Mouse (Mus musculus): ENCODE results near the gene Baiap2l2.
"Not testable (repeated sequence)": the region's sequence is repeated elsewhere in the genome, so short reads cannot be mapped to it uniquely, and the experiment has no call there.

Baiap2l2 gene

DNA sequence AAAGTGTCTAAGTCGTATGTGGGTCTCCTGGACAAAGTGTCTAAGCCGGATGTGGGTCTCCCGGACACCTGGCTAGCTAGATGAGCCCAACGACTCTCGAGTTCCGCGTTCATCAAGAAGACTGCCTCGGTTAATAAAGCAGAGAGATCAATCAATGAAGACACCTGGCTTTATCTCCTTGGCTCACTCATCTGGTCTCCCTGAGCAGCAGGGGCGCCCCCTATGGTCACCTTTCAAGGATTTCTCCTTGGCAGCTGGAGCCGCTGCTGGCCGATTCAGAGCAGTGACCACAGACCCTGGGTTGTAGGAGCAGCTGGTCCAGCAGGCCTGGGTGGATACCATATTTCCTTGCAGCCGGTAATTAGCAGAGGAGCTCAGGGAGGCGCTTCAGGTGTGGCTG, 23.0 kb downstream of the Baiap2l2 start:
- no peak for DNase-seq (ENCODE audit: extremely low read depth, low read depth, low spot score)

DNA sequence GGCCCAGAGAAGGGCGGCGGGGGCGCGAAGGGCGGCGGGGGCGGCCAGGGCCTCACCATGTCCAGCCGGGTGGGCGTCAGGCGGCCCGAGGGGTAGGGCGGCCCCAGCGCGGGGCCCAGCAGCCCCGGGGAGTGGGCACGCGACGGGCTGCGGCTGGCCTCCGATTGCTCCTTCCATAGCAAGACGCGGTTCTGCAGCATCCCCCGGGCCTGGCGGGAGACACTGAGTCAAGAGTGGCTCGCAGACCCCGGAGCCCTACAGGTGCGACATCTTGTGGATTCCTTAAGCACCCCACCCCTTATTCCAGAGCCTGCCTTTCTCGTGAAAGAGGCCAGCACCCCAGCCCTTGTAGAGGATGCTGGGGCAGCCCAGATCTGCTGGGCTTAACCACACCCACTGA, 23.6 kb downstream of the Baiap2l2 start:
- DNase-seq (ENCODE audit: extremely low read depth, low read depth, low spot score): no peak

DNA sequence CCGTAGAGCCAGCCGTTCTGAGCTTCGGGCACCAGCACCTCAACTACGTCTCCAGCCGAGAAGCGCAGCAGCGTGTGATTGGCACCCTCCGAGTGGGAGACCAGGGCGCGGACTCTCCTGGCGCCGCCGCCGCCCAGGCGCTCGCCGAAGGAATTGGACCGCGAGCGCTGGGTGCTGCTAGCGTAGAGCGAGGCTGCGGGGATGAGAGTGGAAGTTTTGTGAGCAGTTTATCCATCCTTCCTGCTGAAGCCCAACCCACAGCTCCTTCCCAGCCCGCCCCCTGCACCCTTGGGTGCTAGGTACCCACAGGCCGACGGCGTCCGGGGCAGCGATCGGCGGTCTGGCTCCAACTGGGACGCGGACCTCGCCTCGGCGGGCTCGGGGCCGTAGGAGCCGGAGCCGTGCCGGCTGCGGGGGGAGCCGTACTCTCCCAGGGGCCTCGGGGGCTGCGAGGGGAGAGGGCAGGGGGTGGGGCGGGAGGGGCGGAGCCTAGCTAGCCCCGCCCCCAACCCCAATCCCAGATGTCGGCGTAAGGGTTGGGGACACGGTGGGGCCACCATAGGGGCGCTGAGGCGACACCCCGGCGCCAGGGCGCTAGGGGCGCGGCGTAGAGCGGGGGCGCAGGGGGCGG, 24.1 kb downstream of the Baiap2l2 start:
- no peak for DNase-seq (ENCODE audit: extremely low read depth, low read depth, low spot score)

DNA sequence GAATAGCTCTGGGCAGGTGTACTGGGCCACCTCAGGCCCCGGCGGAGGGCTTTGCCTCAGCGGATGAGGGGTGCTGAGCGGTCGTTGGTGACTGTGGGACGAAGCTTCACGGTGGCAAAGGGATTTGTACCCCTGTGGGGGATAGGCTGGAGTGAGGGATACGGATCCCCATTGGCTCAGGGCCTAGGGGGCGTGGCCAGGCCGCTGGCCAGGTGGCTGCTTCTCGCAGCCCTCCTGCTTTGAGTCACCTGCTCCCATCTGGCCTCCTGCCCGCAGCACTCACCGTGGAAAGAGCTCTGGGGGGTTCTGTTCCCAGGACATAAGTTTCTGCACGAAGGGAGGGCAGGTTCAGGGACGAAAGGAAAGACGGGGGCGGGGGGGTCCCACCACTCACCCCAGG, 26.8 kb downstream of the Baiap2l2 start:
- no peak for DNase-seq (ENCODE audit: extremely low read depth, low read depth, low spot score)

DNA sequence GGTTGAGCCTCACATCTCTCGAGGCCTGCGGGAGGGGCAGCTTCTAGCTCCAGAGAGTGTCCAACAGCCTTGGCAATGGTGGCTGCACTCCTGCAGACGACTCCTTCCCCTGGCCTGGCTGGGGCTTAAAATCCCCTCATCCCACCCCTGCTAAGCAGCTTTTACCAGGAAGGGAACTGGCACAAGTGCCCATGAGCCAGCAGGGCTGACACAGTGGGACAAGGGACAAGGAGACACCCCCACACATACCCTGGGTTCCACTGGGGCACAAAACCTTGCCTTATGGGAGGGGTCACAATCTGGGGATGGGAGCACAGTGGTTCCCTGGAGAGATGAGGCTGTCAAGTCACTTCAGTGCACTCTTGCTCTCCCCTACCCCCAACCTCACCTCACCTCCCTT, 30.7 kb downstream of the Baiap2l2 start, which contains the start of gene Slc16a8:
Slc16a8 (minus strand) TSS at position 101 of the 400 bp plus-strand sequence.
- DNase-seq (ENCODE audit: extremely low read depth, low read depth, low spot score): no peak

GRCm38 (mm10) chr15:79252580-79252979, 32.8 kb downstream of the Baiap2l2 start:
- no peak for DNase-seq (ENCODE audit: extremely low read depth, low read depth, low spot score)

DNA sequence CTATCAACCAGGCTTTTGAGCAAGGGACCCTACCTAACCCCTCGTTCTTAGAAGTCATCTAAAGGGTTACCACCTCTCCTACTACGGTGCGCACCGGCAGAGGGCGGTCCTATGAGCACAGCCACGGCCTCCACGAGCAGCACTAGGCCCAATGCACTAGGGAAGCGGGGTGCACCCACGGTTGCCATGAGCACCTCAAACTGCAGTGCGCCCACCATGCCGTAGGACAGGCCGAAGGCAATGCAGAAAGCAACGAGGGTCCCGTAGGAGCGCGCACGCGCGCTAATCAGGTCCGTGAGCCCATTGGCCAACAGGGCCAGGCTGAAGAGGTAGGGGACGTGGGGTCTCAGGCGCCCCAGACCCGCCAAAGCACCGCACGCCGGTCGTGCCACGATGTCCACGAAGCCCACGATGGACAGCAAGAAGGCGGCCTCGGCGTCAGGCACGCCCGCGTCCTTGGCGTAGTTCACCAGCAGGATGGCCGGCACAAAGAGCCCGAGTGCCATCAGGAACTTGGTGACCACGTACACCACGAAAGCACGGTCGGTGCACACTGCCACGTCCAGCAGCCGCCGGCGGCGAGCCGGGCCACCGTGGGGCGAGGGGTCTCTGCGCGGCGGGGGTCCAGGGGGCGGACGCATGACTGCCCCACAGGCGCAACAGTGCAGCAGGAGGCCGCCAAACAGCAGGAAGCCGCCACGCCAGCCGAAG, 33.4 kb downstream of the Baiap2l2 start:
- no peak for DNase-seq (ENCODE audit: extremely low read depth, low read depth, low spot score)

DNA sequence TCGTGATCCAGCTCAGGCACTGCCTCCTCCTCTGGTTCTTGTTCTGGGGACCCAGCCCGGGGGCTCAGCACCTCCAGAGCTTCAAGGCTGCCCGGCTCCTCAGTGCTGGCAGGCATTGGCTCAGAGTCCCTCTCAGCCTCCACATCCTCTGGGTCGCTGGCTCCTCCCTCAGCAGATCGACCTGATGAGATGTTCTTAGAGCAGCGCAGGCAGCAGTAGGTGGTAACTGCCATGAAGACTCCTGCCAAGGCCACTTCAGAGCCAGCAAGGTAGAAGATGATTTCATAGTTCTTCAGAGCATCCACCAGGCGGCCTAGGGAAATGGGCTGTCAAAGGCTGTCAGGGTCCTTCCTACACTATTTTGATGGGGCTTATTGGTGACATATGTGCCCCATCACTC, 34.2 kb downstream of the Baiap2l2 start:
- no peak for DNase-seq (ENCODE audit: extremely low read depth, low read depth, low spot score)

DNA sequence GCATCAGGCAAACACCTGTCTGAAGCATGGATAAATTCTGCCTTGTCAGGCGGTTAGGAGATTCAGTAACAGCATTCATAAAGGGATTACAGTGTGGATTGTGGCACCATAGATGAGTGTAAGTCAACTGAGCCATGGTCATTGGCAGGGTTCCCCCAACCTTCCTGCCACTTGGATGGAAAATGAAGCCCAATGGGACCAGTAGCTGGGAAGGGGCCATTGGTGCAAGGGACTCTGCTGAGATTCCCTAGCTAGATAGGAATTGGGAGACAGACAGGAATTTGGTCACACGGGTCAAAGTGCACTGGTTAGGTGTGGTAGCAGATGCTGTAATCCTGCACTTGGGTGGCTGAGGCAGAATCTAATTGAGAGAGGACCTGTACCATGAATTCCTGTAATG, 35.1 kb downstream of the Baiap2l2 start:
- DNase-seq (ENCODE audit: extremely low read depth, low read depth, low spot score): no peak

- DNase-seq (ENCODE audit: extremely low read depth, low read depth, low spot score): no peak
These were observed 40.0 kb downstream of the Baiap2l2 start for GRCm38 (mm10) chr15:79245321-79245720.

DNA sequence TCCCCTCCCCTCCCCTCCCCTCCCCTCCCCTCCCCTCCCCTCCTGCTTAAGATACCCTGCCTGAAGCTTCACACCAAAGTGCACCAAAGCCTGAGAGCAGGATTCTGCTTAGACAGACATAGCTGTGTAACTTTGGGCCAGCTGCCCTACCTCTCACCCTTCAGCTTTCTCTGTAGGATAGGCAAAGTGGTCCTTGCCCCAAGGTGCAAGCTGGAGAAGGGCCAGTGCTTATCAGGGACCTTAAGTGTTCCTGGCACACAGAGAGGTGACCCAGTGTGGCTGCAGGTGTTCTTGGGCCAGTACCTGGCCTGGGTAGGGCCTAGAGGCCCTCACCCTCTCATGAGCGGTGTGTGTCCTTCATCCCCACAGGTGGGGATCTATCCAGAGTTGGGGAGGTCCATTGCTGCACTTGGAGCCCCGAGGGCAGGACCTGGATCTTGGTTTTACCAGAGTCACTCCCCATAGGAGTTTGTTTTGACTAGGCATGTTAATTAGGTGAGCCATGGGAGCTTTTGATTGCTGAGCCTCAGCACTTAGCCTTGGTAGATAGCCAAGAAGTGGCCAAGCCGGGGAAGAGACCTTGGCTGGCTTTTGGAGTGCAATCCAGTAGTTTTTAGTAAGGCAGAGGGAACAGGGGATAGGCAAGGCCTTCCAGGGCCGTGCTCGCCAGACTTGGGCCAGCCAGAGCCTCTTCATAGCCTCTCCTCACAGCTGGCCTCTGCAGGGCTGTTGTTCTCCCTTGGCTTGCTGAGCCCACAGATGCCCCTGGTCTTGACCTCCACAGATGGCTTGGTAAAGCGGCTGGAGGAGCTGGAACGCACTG, 41.1 kb downstream of the Baiap2l2 start:
- no peak for DNase-seq (ENCODE audit: extremely low read depth, low read depth, low spot score)

GRCm38 (mm10) chr15:79243234-79244042, 41.9 kb downstream of the Baiap2l2 start:
- DNase-seq (ENCODE audit: extremely low read depth, low read depth, low spot score): no peak

- no peak for DNase-seq (ENCODE audit: extremely low read depth, low read depth, low spot score)
These were observed 42.6 kb downstream of the Baiap2l2 start for GRCm38 (mm10) chr15:79242574-79243233.

DNA sequence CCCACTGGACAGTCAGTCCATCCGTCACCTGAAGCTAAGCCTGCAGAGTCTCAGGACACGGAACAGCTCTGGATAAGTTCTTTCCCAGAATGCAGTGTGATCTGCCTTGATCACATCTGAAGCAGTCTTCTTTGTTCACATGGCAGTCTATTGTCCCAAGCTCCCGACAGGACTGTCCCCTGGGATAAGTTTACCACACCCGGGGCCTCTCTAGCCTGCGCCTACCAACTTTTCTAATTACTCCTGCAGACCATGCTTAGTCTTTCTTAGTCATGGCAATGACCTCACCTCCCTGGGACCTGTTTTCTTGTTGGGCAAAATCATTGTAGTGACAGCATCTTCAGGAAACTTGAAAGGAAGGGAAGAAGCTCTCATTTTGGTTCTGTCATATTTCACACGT, 47.3 kb downstream of the Baiap2l2 start:
- no peak for DNase-seq (ENCODE audit: extremely low read depth, low read depth, low spot score)

GRCm38 (mm10) chr15:79235268-79235667, 50.1 kb downstream of the Baiap2l2 start:
- no peak for DNase-seq (ENCODE audit: extremely low read depth, low read depth, low spot score)

DNA sequence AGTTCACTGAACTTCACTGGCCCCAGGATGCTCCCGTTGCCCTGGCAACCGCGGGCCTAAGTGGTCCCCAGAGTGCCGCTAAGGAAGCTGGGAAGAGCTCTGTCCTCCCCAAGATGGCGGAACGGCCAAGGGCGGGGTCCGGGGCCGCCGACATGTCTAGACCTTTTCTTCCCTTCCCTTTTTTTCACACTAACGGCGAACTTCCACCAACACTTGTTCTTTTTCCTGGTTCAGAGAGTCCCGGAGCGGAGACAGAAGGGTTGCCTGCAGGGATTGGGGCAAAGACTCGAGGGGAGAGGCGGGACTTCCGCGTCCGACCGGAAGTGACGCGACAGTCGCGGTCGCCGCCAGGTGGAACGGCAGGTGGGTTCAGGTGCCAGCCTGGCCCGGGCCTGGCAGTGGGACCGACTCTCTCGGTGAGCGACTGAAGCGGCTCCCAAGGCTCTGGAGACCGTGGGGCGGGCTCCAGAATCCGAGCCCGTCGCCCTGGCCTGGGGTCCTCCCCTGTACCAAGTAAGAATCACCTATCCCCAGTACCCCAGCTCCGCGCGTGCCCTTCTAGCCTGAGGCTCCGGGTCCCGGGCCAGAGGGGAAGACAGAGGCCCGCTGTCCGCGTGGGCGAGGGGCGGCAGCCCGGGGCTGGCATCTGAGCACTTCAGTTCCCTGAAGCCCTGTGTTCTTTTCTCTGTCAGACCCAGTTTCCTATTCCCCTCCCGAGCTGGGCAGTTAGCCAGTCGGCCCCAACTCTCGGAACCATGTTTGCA, 56.1 kb downstream of the Baiap2l2 start, which contains the start of the genes Pick1 and Gm49486:
Pick1 (plus strand) TSS at position 116 of the 764 bp plus-strand sequence.
Gm49486 (plus strand) TSS at position 334 of the 764 bp plus-strand sequence.
- DNase-seq (ENCODE audit: extremely low read depth, low read depth, low spot score): no peak

DNA sequence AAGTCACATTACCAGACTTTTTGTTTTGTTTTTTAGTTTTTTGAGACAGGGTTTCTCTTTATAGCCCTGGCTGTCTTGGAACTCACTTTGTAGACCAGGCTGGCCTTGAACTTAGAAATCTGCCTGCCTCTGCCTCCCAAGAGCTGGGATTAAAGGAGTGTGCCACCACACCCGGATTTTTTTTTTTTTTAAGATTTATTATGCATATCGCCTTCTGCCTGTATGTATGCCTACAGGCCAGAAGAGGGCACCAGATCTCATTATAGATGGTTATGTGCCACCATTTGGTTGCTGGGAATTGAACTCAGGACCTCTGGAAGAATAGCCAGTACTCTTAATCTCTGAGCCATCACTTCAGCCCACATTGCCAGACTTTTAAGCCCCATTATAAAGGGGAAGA, 59.6 kb downstream of the Baiap2l2 start:
- not testable (repeated sequence) for DNase-seq (ENCODE audit: extremely low read depth, low read depth, low spot score)

DNA sequence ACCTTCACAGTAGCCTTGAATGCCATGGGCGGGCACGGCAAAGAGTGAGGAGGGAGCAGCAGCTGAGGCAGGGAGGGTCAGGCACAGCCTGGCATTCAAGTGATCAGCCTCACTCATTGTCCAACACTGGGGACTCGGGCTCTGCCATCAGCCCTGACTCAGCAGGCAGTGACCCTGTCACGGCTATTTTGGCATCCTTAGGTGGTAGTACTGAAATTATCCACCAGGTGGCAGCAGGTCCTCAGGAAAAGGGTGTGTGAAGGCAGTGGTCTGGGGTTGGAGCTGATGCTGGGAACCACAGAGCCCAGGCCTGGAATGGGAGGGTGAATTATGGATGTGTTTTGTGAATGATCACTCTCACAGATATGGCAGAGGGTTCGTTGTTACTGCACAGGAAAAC, 60.7 kb downstream of the Baiap2l2 start:
- no peak for DNase-seq (ENCODE audit: extremely low read depth, low read depth, low spot score)

DNA sequence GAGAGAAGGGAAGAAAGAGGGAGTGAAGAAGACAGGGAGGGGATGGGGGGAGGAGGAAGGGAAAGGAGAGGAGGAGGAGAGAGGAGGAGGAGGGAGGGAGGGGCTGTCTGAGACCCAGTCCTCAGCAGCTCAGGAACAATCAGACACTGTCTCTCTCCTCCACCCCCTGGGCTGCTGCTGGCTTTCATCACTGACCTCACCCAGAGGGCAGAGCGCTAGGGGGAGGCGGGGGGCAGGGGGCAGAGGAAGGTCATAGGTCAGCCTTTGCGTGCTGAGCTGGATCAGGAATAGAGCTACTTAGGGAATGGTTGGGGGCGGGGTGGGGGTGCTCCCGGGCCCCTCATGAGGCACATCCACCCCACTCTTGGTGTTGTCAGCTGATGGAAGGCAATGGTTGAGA, 61.7 kb downstream of the Baiap2l2 start:
- DNase-seq (ENCODE audit: extremely low read depth, low read depth, low spot score): no peak

GRCm38 (mm10) chr15:79219572-79219971, 65.8 kb downstream of the Baiap2l2 start:
- DNase-seq (ENCODE audit: extremely low read depth, low read depth, low spot score): no peak

All from fat pad, adult 2 months (tissue).